Mouse (Mus musculus): ENCODE results near the gene Gpx1.
"Not testable (repeated sequence)": the region's sequence is repeated elsewhere in the genome, so short reads cannot be mapped to it uniquely, and the experiment has no call there.

Gpx1 gene

DNA sequence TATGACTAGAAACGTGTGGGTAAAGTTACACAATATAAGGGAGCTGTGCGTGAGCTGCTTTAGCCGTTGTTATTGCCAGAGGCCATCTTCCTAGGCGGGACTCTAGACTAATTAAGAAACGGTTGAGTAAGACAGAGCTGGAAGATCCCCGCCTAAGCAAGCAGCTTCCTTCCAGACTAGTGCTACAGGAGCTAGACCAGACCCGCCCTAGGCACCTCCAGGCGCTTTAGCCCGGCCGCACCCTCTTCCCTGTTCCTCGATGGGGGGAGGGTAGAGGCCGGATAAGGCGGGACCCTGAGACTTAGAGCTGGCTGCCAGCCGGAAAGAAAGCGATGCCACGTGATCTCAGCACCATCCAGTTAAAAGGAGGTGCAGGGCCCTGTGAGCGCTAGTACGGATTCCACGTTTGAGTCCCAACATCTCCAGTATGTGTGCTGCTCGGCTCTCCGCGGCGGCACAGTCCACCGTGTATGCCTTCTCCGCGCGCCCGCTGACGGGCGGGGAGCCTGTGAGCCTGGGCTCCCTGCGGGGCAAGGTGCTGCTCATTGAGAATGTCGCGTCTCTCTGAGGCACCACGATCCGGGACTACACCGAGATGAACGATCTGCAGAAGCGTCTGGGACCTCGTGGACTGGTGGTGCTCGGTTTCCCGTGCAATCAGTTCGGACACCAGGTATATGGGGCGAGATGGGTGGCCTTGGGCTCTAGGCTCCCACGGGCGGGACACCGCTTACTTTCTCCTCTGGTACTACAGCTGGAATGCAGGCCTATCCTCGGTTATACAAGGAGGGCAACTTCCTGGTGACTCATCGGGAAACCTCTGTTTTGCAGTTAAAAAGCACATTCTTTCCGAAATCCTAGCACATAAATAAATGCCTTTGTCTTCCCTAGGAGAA, at the start of gene Gpx1:
Gene Gpx1 (plus strand): TSS at position 18 of the 896 bp plus-strand sequence.
- peak; percentile 99 for DNase-seq (ENCODE audit: low read depth, low spot score)

DNA sequence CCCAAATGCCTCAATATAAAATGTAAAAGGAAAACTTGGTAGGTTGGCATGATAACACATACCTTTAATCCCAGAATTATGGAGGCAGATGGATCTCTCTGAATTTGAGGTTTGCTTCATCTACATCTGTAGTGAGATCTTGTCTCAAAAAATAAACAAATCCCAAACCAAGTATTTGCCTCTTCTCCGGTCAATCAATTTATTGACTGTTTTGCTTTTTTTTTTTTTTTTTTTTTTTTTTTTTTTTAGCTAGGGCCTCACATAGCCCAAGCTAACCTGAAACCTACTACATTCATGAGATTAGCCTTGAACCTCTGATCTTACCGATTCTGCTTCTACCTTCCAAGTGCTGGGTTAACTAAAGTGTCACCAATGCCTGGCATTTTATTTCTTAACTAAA, 49.4 kb upstream of the Gpx1 start:
- no peak for DNase-seq (ENCODE audit: low read depth, low spot score)

GRCm38 (mm10) chr9:108290016-108290750, 48.5 kb upstream of the Gpx1 start, which contains the start of gene Nicn1:
Nicn1 (plus strand) TSS chr9:108290429.
- DNase-seq (ENCODE audit: low read depth, low spot score) = peak; percentile 98

DNA sequence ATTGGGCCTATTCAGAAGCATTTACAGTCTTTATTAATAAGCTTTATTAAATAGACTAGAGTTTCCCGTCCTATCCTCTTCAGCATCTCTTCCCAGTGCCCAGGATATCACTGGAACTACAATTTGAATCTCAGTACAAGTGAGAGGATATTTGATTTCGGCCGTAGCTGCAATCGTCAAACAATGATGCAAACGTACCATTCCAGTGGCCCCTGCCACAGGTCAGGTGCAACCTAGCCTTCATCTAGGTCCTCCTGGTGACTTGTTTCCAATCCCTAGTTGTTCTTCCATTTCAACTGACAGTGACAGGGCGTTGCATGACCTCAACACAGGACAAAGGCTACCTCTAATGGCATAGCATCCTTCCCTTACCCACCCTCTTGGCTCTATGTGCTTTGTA, 47.9 kb upstream of the Gpx1 start:
- no peak for DNase-seq (ENCODE audit: low read depth, low spot score)

- DNase-seq (ENCODE audit: low read depth, low spot score) = peak; percentile 98
These were observed 42.0 kb upstream of the Gpx1 start, which contains the start of gene Amt for GRCm38 (mm10) chr9:108296453-108297355. Amt (plus strand) TSS chr9:108296853.

DNA sequence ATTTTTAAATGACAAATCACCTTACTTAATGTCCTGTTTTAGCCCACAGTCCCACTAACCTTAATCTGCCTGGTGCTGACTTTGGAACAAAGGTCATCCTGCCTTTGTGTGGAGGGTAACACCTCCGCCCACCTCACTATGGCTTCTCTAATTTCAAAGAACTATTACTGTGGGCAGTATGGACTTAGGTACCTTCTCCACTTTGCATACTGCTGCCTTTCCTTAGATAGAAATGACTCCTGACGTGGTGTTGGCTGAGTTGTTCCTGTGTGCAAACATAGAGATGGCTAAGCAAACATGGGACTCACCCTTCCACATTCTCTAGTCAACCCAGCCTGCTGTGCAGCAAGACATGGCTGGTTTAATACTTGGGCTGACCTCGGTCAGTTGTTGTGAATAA, 36.9 kb upstream of the Gpx1 start:
- peak; percentile 80 for DNase-seq (ENCODE audit: low read depth, low spot score)

DNA sequence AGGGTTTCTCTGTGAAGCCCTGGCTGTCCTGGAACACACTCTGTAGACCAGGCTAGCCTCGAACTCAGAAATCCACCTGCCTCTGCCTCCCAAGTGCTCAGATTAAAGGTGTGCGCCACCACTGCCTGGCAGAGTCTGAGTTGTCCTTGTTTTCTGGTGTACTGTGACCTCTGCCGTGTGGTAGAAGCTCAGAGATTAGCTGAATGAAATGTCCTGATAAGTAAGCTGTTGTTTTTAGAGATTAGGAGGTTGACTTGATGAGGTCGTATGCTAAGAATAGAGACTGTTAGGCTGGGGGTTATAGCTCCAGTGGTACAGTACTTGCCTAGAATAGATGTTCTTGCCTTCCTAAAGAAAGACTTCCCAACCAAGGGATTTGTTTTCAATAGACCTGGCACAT, 34.0 kb upstream of the Gpx1 start:
- DNase-seq (ENCODE audit: low read depth, low spot score) = no peak

DNA sequence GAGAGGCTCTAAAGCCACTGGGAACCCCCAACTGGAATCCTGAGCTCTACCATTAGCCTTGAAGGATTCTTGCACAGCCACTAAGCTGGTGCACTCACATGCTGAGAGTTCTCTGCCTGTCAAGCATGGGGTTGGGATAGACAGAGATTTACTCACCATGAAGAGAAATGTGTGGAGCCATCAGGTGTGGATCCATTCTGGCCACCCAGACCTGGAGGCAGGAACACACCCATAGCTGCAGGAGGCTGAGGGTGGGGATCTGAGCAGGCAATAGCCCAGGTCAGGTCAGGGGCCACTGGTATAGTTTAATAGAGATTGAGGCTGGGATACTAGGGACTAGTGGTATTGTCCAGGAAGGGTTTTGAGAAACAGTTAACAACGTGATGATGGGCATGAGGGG, 33.5 kb upstream of the Gpx1 start:
- no peak for DNase-seq (ENCODE audit: low read depth, low spot score)

DNA sequence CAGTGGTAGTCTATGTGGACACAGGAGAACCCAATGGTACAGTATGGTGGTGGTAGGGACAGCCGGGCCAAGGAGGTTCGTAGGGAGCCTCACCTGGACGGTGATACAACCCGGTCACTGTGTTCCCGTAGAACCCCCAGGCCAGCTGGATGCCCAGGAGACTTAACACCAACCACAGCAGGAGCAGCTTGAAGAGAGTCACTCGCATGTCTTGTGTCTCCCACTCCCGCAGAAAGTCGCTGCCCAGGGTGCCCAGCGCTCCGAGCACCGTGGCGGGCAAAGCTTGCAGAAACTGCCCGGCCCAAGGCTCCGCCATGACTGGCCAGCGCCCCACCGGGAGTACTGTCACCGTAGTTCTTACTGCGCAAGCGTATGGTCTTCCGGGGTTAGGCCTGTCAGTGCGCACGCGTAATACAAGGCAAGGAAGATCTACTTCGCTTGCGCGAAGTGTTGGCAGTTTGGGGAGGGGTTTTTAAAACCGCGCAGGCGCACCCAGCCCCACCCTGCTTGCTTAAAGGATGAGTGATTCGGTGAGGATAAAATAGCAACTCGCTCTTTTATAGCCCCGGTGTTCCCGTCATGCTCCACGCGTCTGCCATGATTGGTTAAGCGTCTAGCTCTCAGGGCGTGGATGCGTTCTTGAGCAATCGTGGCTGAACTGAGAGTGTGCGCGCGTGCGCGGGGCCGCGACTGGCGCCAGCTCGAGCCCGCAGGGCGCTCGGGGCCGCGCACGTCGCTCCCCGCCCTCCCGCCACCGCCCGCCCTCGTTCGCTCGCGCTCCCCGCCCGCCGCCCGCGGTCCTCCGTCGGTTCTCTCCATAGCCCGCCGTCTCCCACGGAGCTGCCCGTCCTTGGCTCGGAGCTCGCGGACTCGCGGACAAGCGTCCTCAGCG, 32.8 kb upstream of the Gpx1 start, which contains the start of the genes Rhoa and Tcta:
Gene Rhoa (plus strand): TSS at position 501 of the 892 bp plus-strand sequence.
Gene Tcta (minus strand): TSS at position 532 of the 892 bp plus-strand sequence.
- peak; percentile 100 for DNase-seq (ENCODE audit: low read depth, low spot score)

DNA sequence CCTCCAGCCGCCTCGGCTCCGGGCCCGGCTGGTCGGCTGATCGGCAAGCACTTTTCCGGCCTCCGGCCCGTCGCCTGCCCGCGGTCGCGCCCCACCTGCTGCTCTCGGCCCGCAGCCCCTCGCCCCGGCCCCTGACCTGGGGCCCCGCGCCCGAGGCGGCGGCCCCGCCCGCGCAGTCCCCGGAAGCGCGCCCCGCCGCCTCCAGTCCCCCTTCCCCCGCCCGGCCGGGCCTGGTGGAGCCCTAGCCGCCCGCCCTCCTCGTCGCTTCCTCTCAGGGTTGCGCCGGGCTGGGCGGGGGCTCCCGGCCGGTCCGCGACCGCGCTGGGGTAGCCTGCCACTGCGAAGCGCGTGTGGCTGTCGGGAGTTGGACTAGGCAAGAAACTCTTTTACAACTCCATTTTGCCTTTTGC, 32.1 kb upstream of the Gpx1 start:
- DNase-seq (ENCODE audit: low read depth, low spot score) = peak; percentile 34

GRCm38 (mm10) chr9:108307021-108307807, 31.5 kb upstream of the Gpx1 start:
- DNase-seq (ENCODE audit: low read depth, low spot score) = no peak

DNA sequence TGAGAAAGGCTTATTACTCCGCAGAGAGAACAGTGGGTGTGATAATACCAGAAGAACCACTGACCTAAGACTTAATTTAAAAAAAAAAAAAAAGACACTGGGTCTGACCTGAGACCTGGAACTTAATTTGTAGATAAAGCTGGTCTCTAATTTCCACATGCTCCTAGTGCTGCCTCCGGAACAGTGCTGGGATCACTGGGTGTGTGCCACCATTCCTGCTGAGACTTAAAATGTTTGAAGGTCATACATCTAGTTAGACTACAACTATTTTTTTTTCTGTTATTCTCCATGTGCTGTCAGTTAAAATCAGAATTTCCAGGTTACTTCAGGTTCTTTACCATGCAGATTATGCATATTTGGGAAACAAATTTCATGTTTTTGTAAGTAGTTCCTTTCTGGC, 30.6 kb upstream of the Gpx1 start:
- DNase-seq (ENCODE audit: low read depth, low spot score) = peak; percentile 51

DNA sequence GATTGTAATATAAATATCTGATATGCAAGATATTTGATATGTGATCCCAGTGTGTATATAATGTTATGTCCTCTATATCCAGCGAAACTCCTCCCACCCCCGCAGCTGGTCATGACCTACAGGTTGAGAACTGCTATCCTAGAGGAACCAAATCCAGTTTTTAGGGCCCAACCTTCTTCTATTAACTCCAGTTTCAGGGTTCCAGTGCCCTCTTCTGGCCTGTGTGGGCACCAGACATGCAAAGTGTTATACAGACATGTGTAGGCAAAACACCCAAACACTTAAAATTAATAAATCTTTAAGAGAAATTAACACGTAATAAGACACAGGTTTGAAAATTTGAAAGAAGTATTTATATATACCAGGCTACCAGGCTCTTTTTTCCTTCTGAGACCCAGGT, 21.1 kb upstream of the Gpx1 start:
- DNase-seq (ENCODE audit: low read depth, low spot score) = peak; percentile 38

DNA sequence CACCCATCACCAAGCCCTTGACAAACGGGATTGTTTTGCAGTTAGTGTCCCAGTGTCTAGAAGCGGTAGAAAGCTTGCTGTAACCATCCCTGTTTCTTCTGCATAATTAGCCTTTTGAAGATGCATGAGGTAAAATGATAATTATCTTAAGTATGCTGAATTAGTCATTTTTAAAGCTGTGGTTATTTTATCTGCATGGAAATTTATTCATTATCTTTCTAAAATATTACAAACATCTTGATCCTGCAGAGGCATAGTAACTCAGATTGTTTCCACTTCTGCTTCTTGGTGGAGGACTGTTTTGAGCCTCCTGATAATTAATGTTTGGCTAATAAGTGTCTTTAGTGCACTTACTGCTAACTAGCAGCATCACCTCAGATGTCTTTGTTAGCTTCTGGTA, 20.2 kb upstream of the Gpx1 start:
- no peak for DNase-seq (ENCODE audit: low read depth, low spot score)

DNA sequence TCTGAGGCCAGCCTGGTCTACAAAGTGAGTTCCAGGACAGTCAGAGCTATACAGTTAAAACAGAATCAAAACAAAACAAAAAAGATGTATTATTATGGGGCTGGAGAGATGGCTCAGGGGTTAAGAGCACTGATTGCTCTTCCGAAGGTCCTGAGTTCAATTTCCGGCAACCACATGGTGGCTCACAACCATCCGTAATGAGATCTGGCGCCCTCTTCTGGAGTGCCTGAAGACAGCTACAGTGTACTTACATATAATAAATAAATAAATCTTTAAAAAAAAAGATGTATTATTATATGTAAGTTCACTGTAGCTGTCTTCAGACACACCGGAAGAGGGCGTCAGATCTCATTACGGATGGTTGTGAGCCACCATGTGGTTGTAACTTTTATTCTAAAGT, 16.6 kb upstream of the Gpx1 start:
- not testable (repeated sequence) for DNase-seq (ENCODE audit: low read depth, low spot score)

- DNase-seq (ENCODE audit: low read depth, low spot score) = no peak
These were observed 13.9 kb upstream of the Gpx1 start for GRCm38 (mm10) chr9:108324784-108325183.

DNA sequence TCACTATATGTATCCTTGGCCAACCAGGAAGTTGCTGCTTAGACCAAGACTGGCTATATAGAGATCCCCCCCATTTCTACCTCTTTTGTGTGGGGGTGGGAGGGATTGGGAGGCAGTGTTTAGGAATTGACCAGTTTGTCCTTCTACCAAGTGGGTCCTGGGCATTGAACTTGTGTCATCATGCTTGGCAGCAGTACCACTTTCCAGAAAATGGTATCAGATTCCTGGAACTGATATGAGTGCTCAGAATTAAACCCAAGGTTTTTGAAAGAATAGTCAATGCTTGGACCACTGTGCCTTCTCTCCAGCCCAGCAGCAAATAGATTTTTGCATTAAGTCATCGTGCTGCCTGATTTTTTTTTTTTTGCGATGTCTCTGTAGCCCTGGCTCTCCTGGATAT, 12.9 kb upstream of the Gpx1 start:
- no peak for DNase-seq (ENCODE audit: low read depth, low spot score)

- peak; percentile 53 for DNase-seq (ENCODE audit: low read depth, low spot score)
These were observed 704 bp upstream of the Gpx1 start for GRCm38 (mm10) chr9:108337848-108338550.

- peak; percentile 48 for DNase-seq (ENCODE audit: low read depth, low spot score)
These were observed 185 bp upstream of the Gpx1 start for GRCm38 (mm10) chr9:108338551-108338885.

All from ES-CJ7 (cell line).